Mouse (Mus musculus): ENCODE data around the gene Gcg.

Gene Gcg

DNA sequence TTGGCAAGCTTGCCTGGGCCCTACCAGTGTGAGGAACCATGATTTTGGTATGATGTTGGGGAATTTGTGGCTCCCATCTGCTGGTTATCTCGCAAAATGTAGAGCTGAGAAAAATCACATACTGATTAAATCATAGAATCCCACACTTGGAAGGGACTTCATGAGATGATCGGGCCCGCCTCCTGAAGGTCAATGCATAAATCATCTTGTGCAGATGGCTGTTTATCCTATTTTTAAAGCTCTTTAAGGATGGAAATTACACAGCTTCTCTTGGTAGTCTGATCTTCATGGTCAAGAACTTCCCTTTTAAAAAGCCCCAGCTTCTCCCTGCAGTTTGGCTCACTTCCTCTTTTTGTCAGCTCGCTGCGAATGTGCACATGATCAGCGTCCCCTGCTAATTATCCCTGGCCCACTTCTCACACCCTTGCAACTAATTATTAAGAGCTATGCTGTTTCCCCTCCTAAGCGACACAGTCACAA lies 23.2 kb downstream of the Gcg start:
- in situ Hi-C loops (cut with MboI, MseI): loop anchor here (5.0 to 25.0 kb wide), 3 partner anchors 167 to 648 kb away; partner anchors contain the start of gene Tbr1

GRCm38 (mm10) chr2:62459241-62460174 lies 23.9 kb downstream of the Gcg start:
- in situ Hi-C loops (cut with MboI, MseI): loop anchor here (5.0 to 25.0 kb wide), 4 partner anchors 67 to 647 kb away; partner anchors contain the start of gene Tbr1

- in situ Hi-C loops (cut with MboI, MseI): loop anchor here (5.0 to 25.0 kb wide), 3 partner anchors 66 to 646 kb away; partner anchors contain the start of gene Tbr1
Observed at GRCm38 (mm10) chr2:62458070-62458469, 25.4 kb downstream of the Gcg start.

DNA sequence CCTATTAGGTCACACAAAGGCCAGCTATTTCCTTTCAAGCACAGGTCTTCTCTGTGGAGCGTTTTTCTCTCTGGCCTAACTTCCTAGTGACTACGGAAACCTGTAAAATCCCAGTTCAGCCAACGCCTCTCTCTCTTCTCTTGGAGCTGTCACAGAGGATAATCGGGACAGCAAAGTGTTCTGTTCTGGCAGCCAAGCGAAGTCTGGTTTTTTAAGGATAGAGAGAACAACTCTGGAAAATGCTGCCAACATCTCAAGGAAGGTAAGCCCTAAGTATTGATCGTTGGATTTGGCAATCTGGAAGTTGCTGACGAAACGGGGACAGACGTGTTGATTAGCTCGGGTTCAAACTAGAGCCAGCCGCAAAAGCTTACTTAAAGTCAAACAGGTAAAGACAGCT lies 28.5 kb downstream of the Gcg start:
- in situ Hi-C loops (cut with MboI, MseI): loop anchor here (5.0 to 25.0 kb wide), 3 partner anchors 63 to 643 kb away; partner anchors contain the start of gene Tbr1

- in situ Hi-C loops (cut with MboI, MseI): loop anchor here (25.0 kb wide), 2 partner anchors 467 to 642 kb away; partner anchors contain the start of gene Tbr1
Observed at GRCm38 (mm10) chr2:62454033-62454432, 29.4 kb downstream of the Gcg start.

DNA sequence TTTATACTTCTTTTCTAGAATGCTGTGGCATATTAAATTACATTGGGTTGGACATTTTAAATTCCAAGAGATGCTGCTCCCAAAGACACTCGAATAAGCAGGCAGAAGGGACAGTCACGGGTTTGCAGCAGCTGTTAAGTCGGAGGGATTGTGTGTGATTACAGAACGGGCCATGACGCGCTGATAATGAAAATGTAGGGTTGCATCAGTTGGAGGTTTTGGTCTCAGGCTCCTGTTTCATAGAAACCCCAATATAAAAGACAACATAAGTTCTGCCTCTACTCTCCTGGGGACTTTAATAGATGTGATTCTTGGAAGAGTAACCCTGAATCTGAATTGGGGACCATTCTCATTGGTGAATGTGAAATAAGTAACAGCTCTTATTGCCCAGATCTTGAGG lies 33.1 kb downstream of the Gcg start:
- in situ Hi-C loops (cut with MboI, MseI): loop anchor here (25.0 kb wide), 2 partner anchors 463 to 638 kb away; partner anchors contain the start of gene Tbr1

- in situ Hi-C loops (cut with MboI, MseI): loop anchor here (25.0 kb wide), 2 partner anchors 463 to 638 kb away; partner anchors contain the start of gene Tbr1
Observed at GRCm38 (mm10) chr2:62449692-62450346, 33.6 kb downstream of the Gcg start.

- in situ Hi-C loops (cut with MboI, MseI): no loop called here
Observed at GRCm38 (mm10) chr2:62440802-62441544, 42.5 kb downstream of the Gcg start.

- in situ Hi-C loops (cut with MboI, MseI): no loop called here
Observed at GRCm38 (mm10) chr2:62440083-62440482, 43.4 kb downstream of the Gcg start.

- in situ Hi-C loops (cut with MboI, MseI): no loop called here
Observed at GRCm38 (mm10) chr2:62431245-62431795, 52.1 kb downstream of the Gcg start.

DNA sequence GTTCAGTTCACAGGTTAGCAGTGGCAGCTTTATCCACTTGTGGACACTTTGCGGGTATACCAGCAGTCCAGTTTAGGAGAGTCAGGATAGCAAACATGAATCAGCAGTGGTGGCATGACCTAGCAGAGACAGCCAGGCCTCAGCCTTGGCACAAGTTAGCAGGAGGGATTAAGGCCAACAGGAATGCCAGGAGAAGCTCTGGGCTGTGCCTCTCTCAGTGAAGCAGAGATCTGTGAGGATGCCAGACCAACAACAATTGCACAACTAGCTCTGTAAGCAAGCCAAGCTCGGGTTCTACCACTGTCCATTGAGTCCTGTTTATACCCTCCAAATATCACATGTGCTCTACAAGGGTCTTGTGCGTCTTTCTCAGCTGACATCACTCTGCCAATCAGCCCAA lies 57.5 kb downstream of the Gcg start:
- in situ Hi-C loops (cut with MboI, MseI): no loop called here

Data from T-helper 1 cell (primary cell).